Mouse (Mus musculus): ENCODE data around the gene Ern1.
A peak's percentile ranks its signal among the peaks of the same experiment; 100 is the strongest.

Gene Ern1

DNA sequence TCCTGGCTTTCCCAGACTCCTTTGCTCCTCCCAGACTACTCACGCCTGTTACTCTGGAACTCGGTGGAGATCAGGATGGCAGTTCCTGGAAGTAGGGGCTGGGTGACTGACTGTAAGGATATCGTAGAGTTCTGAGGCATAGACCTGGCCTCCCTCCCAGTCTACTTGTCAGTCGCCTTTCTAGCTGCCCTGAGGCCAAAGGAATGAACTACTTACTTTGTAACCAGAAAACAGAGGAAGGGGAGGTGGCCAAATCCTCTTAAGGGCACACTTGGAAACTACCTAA, 94.4 kb downstream of the Ern1 start:
- TF ChIP-seq GATA4 (IDR thresholded peaks at IDR 0.05; ENCODE audit: insufficient replicate concordance, low read length): no peak

DNA sequence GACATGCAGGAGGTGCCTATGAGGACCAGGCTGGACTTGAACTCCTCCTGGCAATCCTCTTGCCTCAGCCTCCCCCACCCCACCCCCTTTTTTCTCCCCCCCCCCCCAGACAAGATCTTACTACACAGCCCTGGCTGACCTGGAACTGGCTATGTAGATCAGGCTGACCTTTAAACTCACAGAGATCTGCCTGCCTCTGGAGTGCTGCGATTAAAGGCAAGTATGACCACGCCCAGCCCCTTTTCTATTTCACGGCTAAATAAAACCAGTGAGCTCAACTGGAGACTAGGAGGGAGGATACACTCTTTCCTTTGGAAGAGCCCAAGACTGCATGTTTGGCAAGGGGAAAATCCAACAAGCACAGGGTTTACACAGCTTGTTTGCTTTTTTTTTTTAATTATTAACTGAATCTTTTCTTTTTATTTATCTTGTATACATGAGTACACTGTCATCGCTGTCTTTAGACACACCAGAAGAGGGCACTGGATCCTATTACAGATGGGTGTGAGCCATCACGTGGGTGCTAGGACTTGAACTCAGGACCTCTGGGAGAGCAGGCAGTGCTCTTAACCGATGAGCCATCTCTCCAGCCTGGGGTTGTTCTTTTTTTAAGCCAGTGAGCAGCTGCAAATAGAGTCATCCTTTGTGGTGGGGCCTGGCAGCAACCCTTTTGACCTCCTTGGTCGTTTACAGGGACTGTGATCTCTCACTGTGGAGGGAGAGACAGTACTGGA, 94.9 kb downstream of the Ern1 start:
- TF ChIP-seq GATA4 (IDR thresholded peaks at IDR 0.05; ENCODE audit: insufficient replicate concordance, low read length): no peak

GRCm38 (mm10) chr11:106391546-106392188, 96.0 kb downstream of the Ern1 start:
- no peak for TF ChIP-seq GATA4 (IDR thresholded peaks at IDR 0.05; ENCODE audit: insufficient replicate concordance, low read length)

- TF ChIP-seq GATA4 (IDR thresholded peaks at IDR 0.05; ENCODE audit: insufficient replicate concordance, low read length): no peak
These were observed 96.9 kb downstream of the Ern1 start for GRCm38 (mm10) chr11:106390757-106391156.

DNA sequence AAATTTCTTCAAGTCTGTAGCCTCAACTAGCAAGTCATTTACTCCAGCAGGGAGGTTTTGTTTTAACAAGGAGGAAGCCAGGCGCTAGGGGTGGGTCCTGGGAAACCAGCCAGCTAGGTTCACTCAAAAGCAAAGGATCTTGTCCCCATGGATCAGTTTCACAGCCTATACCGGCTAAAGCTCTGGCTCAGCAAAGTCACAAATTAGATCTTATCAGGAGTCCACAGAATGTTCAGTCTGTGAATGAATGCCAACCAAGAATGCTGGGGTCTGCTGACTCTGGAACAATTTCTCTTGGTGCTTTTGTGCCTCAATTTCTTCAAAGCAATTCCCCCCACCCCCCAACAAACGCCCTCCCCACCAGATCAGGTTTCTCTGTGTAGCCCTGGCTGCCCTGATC, 98.0 kb downstream of the Ern1 start:
- no peak for TF ChIP-seq GATA4 (IDR thresholded peaks at IDR 0.05; ENCODE audit: insufficient replicate concordance, low read length)

- no peak for TF ChIP-seq GATA4 (IDR thresholded peaks at IDR 0.05; ENCODE audit: insufficient replicate concordance, low read length)
These were observed 99.8 kb downstream of the Ern1 start, which contains the start of gene Icam2 for GRCm38 (mm10) chr11:106387791-106388216. Gene Icam2, minus strand, starts transcription at chr11:106388075.

DNA sequence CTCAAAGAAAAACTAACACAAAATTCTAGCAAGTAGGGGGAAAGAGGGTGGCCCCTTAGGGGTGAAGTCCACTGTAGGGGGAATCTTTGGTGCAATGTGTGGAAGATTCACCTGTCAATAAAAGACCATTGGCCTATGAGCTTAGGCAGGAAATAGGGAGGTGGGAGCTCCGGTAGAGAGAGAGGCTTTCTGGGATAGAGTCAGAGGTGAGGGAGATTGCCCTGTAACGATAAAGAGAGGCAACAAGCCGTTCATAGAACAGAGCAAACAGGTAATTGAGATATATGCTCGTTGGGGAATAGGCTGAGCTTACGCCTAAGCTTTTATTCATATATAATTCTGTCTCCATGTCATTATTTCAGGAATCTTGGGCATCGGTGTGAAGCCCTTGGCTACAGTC, 100.6 kb downstream of the Ern1 start:
- no peak for TF ChIP-seq GATA4 (IDR thresholded peaks at IDR 0.05; ENCODE audit: insufficient replicate concordance, low read length)

- no peak for TF ChIP-seq GATA4 (IDR thresholded peaks at IDR 0.05; ENCODE audit: insufficient replicate concordance, low read length)
These were observed 101.2 kb downstream of the Ern1 start for GRCm38 (mm10) chr11:106386409-106386808.

GRCm38 (mm10) chr11:106383051-106383790, 104.4 kb downstream of the Ern1 start:
- peak; percentile 12; the same call in 1 of the 2 replicates for TF ChIP-seq GATA4 (IDR thresholded peaks at IDR 0.05; ENCODE audit: insufficient replicate concordance, low read length)

- peak; percentile 98; the same call in 1 of the 2 replicates for TF ChIP-seq GATA4 (IDR thresholded peaks at IDR 0.05; ENCODE audit: insufficient replicate concordance, low read length)
These were observed 105.2 kb downstream of the Ern1 start for GRCm38 (mm10) chr11:106382424-106382823.

- TF ChIP-seq GATA4 (IDR thresholded peaks at IDR 0.05; ENCODE audit: insufficient replicate concordance, low read length): no peak
These were observed 105.8 kb downstream of the Ern1 start for GRCm38 (mm10) chr11:106381883-106382282.

DNA sequence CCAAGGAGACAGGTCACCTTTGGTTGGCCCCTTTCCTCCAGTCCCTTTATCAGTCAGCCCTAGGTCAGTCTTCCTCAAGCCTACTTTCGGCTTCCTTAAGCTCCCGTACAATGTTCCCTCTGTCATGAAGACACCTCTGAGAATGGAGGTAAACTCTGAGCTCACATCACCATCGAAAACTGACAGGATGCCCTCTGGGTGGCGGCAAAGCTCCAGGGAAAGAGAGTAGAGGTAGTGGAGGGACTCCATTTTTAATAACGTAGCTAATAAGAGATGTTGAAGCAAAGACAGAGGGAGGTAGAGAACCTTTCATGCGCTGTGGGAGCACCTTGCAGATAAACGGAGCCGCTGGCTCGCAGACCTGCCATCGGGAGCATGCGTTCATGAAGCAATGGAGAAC, 106.6 kb downstream of the Ern1 start:
- TF ChIP-seq GATA4 (IDR thresholded peaks at IDR 0.05; ENCODE audit: insufficient replicate concordance, low read length): no peak

GRCm38 (mm10) chr11:106374979-106375378, 112.7 kb downstream of the Ern1 start:
- TF ChIP-seq GATA4 (IDR thresholded peaks at IDR 0.05; ENCODE audit: insufficient replicate concordance, low read length): no peak

GRCm38 (mm10) chr11:106374559-106374958, 113.1 kb downstream of the Ern1 start:
- TF ChIP-seq GATA4 (IDR thresholded peaks at IDR 0.05; ENCODE audit: insufficient replicate concordance, low read length): no peak

DNA sequence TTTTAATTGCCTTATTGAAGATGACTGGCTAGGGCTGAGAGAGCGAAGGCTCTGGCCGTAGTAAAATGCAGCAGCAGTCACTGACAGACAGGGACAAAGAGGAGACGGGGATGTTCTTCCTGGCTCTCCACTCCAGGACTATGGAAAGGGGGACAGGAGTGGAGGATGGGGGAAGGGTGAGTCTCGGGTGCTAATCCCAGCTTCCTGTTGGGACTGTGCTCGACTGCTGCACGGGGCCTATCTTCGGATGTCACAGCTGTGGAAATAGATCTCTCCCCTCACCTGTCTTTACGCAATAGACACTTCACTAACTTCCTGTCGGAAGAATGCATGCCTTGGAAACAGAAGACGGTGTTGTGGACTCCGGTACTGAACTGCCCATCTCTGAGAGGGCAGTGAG, 113.7 kb downstream of the Ern1 start:
- no peak for TF ChIP-seq GATA4 (IDR thresholded peaks at IDR 0.05; ENCODE audit: insufficient replicate concordance, low read length)

DNA sequence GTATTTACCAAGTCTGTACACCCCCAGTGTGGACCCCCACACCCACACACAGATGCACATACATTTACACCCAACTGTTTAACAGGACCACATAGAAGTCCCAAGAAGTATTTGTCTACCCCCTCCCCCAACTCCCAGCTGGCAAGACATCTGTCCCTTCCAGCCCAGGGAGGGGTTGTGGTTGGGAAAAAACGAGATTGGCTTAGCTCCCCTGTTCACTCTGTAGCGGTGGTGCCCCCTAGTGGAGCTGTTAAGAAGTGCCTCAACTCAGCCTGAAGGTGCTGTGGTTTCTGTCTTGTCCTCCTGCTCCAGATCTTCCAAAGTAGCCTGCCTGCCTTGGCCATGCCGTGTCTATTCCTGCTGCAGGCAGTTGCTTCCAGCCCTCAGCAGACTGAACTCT, 121.3 kb downstream of the Ern1 start:
- TF ChIP-seq GATA4 (IDR thresholded peaks at IDR 0.05; ENCODE audit: insufficient replicate concordance, low read length): no peak
